Mouse (Mus musculus) ES-Bruce4 (cell line): ENCODE measurements at regions not wholly inside any gene's neighbourhood (a gene's known extent, or its start where the extent isn't known, plus 50 kb on each side); places are given as distances from the start of the nearest gene placed in this dataset.

Experiments used
- H3K27ac ChIP-seq: 2 replicates; pipeline ENCODE4 v1.5.1; 2012; ENCODE audit warnings: low read length, inconsistent platforms; ENCODE audit not compliant: insufficient read depth
- H3K27me3 ChIP-seq: 2 replicates; pipeline ENCODE4 v1.6.1; 2012; ENCODE audit warnings: mild to moderate bottlenecking, low read length, inconsistent platforms; ENCODE audit not compliant: control insufficient read depth, poor library complexity, insufficient read depth, severe bottlenecking
- H3K36me3 ChIP-seq: 2 replicates; pipeline ENCODE4 v1.6.1; 2012; ENCODE audit warnings: inconsistent platforms, mild to moderate bottlenecking, low read length, moderate library complexity; ENCODE audit not compliant: control insufficient read depth, poor library complexity, insufficient read depth, severe bottlenecking
- H3K4me1 ChIP-seq: one replicate; pipeline ENCODE4 v1.8.1; 2011; ENCODE audit warnings: low read length; ENCODE audit not compliant: control insufficient read depth, insufficient read depth
- H3K4me3 ChIP-seq: 2 replicates; pipeline ENCODE4 v1.5.1; 2011; ENCODE audit warnings: low read depth, mild to moderate bottlenecking, low read length
- H3K9ac ChIP-seq: 2 replicates; pipeline ENCODE4 v1.6.1; 2012; ENCODE audit warnings: low read depth, mild to moderate bottlenecking, inconsistent platforms; ENCODE audit not compliant: poor library complexity, severe bottlenecking
- H3K9me3 ChIP-seq: replicated peaks from 2 replicates; pipeline ENCODE4 v1.6.1; 2012; ENCODE audit warnings: mild to moderate bottlenecking, low read length, inconsistent platforms; ENCODE audit not compliant: control insufficient read depth, poor library complexity, insufficient read depth, severe bottlenecking
- CTCF ChIP-seq: IDR thresholded peaks from one replicate; pipeline ENCODE4 v1.8.1; 2011; ENCODE audit warnings: low read depth, low read length
- EP300 ChIP-seq: IDR thresholded peaks from 2 replicates; pipeline ENCODE4 v1.6.1; 2011; ENCODE audit warnings: low read depth, low read length; ENCODE audit not compliant: insufficient read depth
- POLR2A ChIP-seq: IDR thresholded peaks from one replicate; pipeline ENCODE4 v1.8.1; 2011; ENCODE audit warnings: low read length; ENCODE audit not compliant: insufficient read depth

DNA sequence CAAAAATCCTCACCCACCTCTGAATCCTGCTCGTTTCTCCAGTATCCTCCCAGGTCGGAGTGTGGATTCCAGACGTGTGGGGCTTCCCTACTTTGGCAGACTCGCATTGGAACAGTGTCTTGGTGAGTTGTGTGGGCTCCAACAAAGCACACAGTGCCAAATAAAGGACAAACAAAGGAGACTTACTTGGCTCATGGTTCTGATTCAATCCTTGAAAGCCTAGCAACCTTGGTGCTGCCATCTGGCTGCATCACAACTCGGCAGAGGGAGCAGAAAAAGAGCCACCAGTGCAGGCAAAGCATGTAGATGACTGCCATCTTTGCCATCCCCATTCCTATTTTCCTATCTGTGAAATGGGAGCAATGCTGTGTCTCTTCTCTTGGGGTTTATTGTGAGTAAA, 64.0 kb downstream of the Il9r start:
- no peaks in the 10 kb centered on the region for H3K27me3 ChIP-seq
- H3K27ac ChIP-seq = no peak overlapping the region
- H3K4me3 ChIP-seq = no peak overlapping the region
- peaks cover 2% of the 10 kb centered on the region for H3K4me1 ChIP-seq
- no peaks in the 10 kb centered on the region for H3K9me3 ChIP-seq
- TF ChIP-seq CTCF (no peak), EP300 (no peak), POLR2A (no peak)
- H3K9ac ChIP-seq = no peak overlapping the region
- no peaks in the 10 kb centered on the region for H3K36me3 ChIP-seq

DNA sequence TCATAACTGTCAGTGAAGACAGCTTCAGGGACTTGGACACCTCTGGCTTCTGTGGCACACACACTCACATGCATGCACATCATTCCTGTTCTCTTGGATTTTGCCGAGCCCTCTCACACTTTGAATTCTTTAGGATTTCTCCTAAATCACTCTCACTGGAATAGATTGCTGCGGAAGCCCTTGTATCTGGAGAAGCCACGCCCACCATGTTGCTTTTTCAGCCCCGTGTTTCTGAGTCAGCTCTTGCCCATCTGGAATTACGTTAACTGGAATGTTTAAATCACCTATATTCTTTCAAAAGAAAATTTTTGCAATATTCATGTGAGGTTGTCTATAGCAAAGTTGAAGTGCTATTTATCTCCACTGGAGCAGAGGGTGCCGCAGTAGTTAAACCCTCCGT, 66.1 kb downstream of the Il9r start:
- no peaks in the 10 kb centered on the region for H3K36me3 ChIP-seq
- peaks cover 2% of the 10 kb centered on the region for H3K4me1 ChIP-seq
- no peak overlapping the region for H3K9ac ChIP-seq
- H3K9me3 ChIP-seq = no peaks in the 10 kb centered on the region
- no peak for TF ChIP-seq POLR2A
- no peak for TF ChIP-seq CTCF
- TF ChIP-seq EP300 = no peak
- no peak overlapping the region for H3K27ac ChIP-seq
- H3K4me3 ChIP-seq = no peak overlapping the region
- H3K27me3 ChIP-seq = no peaks in the 10 kb centered on the region

DNA sequence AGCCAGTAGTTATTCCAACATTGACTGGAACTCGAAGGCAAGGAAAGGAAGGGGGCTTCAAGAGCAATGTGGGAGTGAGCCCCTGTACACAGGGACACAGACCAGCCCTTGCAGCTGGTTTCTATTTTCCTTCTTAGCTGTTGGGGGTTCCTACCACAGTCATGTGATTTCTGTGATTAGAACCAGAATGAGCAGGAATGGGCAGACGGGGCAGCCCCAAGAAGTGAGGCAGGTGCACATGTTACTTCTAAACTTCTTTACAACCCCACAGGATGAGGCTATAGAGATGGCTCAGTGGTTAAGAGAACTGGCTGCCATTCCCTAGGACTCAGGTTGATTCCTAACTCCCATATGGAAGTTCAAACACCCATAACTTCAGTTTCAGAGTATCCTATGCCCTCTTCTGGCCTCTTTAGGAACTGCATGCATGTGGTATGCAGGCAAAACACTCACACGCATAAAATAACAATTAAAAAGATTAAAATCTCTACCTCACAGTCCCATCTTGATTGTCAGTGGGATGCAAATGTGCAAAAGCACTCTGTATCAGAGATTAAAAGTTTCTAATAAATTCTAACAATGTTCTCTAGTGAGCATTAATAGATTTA, 68.0 kb downstream of the Il9r start:
- H3K4me1 ChIP-seq = no peaks in the 10 kb centered on the region
- H3K9ac ChIP-seq = no peak overlapping the region
- no peaks in the 10 kb centered on the region for H3K36me3 ChIP-seq
- TF ChIP-seq CTCF (no peak), EP300 (no peak), POLR2A (no peak)
- no peak overlapping the region for H3K4me3 ChIP-seq
- H3K27me3 ChIP-seq = no peaks in the 10 kb centered on the region
- no peak overlapping the region for H3K27ac ChIP-seq
- no peaks in the 10 kb centered on the region for H3K9me3 ChIP-seq

DNA sequence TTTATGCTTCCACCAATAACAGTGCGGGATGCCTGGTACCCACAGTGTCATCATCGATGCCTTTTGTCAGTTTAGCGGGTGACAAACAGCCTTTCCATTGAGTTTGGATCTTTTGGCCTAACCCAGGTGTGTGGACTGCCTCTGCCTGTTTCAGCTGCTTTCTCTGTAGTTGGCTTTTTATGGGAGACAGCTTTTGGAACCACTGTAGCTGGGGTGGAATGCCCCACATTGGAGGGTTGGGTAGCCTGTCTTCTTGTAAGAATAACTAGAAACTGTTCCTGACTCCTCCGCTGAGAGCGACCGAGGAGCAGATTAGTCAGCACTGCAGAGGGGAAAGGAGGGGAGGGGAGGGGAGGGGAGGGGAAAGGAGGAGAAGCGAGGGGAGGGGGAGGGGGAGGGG, 71.5 kb downstream of the Il9r start:
- no peak overlapping the region for H3K4me3 ChIP-seq
- H3K27ac ChIP-seq = no peak overlapping the region
- H3K9ac ChIP-seq = no peak overlapping the region
- H3K9me3 ChIP-seq = no peaks in the 10 kb centered on the region
- no peaks in the 10 kb centered on the region for H3K27me3 ChIP-seq
- no peaks in the 10 kb centered on the region for H3K4me1 ChIP-seq
- H3K36me3 ChIP-seq = no peaks in the 10 kb centered on the region
- TF ChIP-seq POLR2A (no peak), EP300 (no peak), CTCF (no peak)

DNA sequence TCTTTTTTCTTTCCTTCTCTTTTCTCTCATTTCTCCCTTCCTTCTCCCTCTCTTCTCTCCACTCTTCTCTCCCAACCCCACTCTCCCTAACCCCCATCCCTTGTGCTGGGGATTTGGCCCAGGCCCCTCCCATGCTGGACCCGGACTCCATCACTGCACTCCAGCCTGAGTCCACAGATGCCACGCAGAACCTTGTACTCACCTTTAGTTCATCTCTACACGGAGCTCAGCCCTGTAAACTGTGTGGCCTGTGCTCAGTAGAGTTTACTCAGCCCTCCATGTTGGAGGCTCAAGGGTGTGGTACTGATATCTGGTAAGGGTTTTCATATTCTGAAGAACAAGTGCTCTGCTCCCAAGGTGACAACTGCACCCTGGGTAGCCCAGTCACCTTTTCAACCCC, 72.1 kb downstream of the Il9r start:
- H3K9ac ChIP-seq = no peak overlapping the region
- H3K27ac ChIP-seq = no peak overlapping the region
- no peak for TF ChIP-seq CTCF
- no peak for TF ChIP-seq POLR2A
- TF ChIP-seq EP300 = no peak
- no peaks in the 10 kb centered on the region for H3K9me3 ChIP-seq
- H3K4me1 ChIP-seq = no peaks in the 10 kb centered on the region
- no peaks in the 10 kb centered on the region for H3K36me3 ChIP-seq
- no peaks in the 10 kb centered on the region for H3K27me3 ChIP-seq
- no peak overlapping the region for H3K4me3 ChIP-seq

DNA sequence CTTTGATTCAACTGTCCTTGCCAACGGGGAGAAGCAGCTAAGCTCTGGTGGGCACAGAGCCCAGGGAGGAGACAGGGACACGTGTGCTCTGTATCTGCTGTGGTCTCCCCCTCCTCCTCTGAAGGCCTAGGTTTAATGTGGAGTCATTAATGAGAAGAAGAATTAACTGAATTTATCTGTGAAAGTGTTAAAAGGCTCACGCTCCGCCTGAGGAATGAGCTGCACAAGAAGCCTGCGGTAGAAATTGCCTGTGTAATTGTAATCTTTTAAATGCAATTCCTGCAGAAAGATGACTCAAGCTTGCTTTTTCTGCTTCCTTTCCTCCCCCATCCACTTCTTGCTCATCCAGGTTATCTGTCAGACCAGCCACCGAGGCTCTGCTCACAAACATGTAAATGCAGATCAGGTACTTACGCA, 72.7 kb downstream of the Il9r start:
- Histone ChIP-seq H3K27ac (no peak overlapping the region), H3K27me3 (no peaks in the 10 kb centered on the region), H3K9ac (no peak overlapping the region), H3K9me3 (no peaks in the 10 kb centered on the region), H3K4me3 (no peak overlapping the region), H3K4me1 (no peaks in the 10 kb centered on the region), H3K36me3 (no peaks in the 10 kb centered on the region)
- no peak for TF ChIP-seq EP300
- TF ChIP-seq CTCF = no peak
- no peak for TF ChIP-seq POLR2A
